Mouse (Mus musculus): ENCODE results near the gene Grpr. TPM values are rescaled to one million over a fixed set of nuclear protein-coding genes. Genes with fewer than 3 reads are reported as not detected.
A peak's percentile ranks its signal among the peaks of the same experiment; 100 is the strongest.

Gene Grpr
- 0.47 and 0.62 TPM in 2 replicates for polyA plus RNA-seq (2015; fragmentation: Nextera tagmentation; extraction: Ambion mirVana)

DNA sequence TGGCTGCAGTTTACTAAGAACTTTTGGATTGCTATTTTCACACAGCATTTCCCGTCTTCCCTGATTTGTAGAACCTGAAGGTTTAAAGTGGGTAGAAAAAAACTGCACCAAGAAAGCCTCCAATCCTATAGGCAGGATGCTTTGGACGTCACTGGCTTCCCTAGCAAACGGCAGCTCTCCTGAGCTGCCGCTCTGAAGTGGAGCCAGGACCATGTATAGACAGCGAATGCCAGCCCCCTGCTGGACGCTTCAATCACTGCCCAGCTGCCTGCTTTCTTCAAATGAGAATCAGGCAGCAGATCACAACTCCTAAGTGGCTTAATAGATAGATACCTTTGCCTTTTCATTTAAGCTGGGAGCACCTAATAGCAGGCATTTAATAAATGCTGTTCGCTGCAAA lies at the start of gene Grpr:
Gene Grpr, minus strand, starts transcription at position 12 of the 400 bp plus-strand sequence.
- WGBS, result 19% methylated on average over 7 of the region's 7 CpGs

DNA sequence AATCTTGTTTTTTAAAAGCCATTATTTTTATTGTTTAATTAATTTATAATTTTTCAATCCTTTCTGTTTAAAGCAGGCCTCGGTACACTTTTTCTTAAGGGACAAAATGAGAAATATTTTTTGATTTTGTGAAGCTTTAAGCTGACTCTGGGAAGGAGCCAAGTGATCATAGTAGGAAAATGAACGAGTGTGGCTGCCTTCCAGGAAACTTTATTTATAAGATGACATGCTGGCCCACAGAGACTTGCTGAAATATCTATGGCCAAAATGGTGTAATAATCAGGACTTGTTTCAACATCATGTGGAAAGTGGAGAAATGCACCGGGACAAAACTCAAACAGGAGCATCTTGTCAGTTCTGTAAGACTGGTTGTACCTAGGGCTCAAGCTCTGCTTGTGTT lies 11.0 kb upstream of the Grpr start:
- H3K27me3 ChIP-seq, result peaks cover 13% of the 10 kb centered on the region
- no peak for ATAC-seq (ENCODE audit: insufficient number of reproducible peaks, insufficient read depth, low FRiP score, low TSS enrichment, low read depth)
- 72% methylated on average over 3 of the region's 3 CpGs for WGBS

More for the DNA sequence above, at the start of gene Grpr:
- 0 out of 2 replicates have a peak, but pooled peaks have one; percentile 62 for ATAC-seq (ENCODE audit: insufficient number of reproducible peaks, insufficient read depth, low FRiP score, low TSS enrichment, low read depth)
- no peak within 1 kb of the TSS for H3K27ac ChIP-seq
- no peaks in the 10 kb centered on the region for H3K9me3 ChIP-seq
- H3K4me2 ChIP-seq, result 0 out of 2 replicates have a peak within 1 kb of the TSS, but pooled peaks have one; percentile 7
- H3K9ac ChIP-seq, result no peak within 1 kb of the TSS
- H3K4me3 ChIP-seq, result no peak within 1 kb of the TSS
- H3K4me1 ChIP-seq, result no peaks in the 10 kb centered on the region
- H3K36me3 ChIP-seq, result no peaks in the 10 kb centered on the region
- H3K27me3 ChIP-seq, result peaks cover 50% of the 10 kb centered on the region

DNA sequence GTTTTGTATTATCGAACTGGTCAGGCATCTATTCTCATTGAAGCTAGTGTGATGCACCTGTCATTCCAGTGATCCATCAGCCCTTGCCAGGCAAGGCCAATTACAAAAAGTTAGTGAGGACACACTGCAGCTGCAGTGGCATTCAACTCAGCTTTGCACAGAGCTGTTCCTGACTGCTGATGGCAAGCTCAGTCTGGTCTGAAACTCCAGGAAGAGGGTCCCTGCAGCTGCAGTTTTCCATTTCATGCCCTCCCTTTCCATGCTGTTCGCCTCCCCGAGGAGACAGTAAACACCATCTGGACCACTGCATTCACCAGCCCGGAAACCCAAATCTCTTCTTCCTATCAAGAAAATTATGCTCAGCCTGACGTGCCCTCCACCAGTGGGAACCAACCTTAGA lies 2.4 kb downstream of the Grpr start:
- WGBS, result 80% methylated on average over 5 of the region's 5 CpGs
- no peak overlapping the region for H3K4me2 ChIP-seq
- no peak for ATAC-seq (ENCODE audit: insufficient number of reproducible peaks, insufficient read depth, low FRiP score, low TSS enrichment, low read depth)

More for the DNA sequence above, 11.0 kb upstream of the Grpr start:
- Histone ChIP-seq H3K4me2 (no peak overlapping the region), H3K9me3 (no peaks in the 10 kb centered on the region), H3K36me3 (no peaks in the 10 kb centered on the region), H3K27ac (no peak overlapping the region), H3K4me1 (no peaks in the 10 kb centered on the region), H3K9ac (no peak overlapping the region), H3K4me3 (no peak overlapping the region)

GRCm38 (mm10) chrX:163532836-163533235 lies 16.6 kb downstream of the Grpr start:
- Histone ChIP-seq H3K4me3 (no peak overlapping the region), H3K9ac (no peak overlapping the region), H3K27ac (no peak overlapping the region), H3K4me1 (no peaks in the 10 kb centered on the region), H3K9me3 (no peaks in the 10 kb centered on the region), H3K27me3 (peaks cover 18% of the 10 kb centered on the region), H3K4me2 (no peak overlapping the region), H3K36me3 (no peaks in the 10 kb centered on the region)
- no peak for ATAC-seq (ENCODE audit: insufficient number of reproducible peaks, insufficient read depth, low FRiP score, low TSS enrichment, low read depth)
- WGBS, result 74% methylated on average over 2 of the region's 2 CpGs

More for the DNA sequence above, 2.4 kb downstream of the Grpr start:
- Histone ChIP-seq H3K36me3 (no peaks in the 10 kb centered on the region), H3K4me1 (no peaks in the 10 kb centered on the region), H3K9ac (no peak overlapping the region), H3K27ac (no peak overlapping the region), H3K4me3 (no peak overlapping the region), H3K9me3 (no peaks in the 10 kb centered on the region), H3K27me3 (peaks cover 53% of the 10 kb centered on the region)

- Histone ChIP-seq H3K27ac (no peak overlapping the region), H3K4me2 (no peak overlapping the region), H3K4me3 (no peak overlapping the region), H3K9me3 (no peaks in the 10 kb centered on the region), H3K36me3 (no peaks in the 10 kb centered on the region), H3K9ac (no peak overlapping the region), H3K27me3 (peaks cover 15% of the 10 kb centered on the region; the same call in 1 of the 2 replicates), H3K4me1 (no peaks in the 10 kb centered on the region)
- ATAC-seq (ENCODE audit: insufficient number of reproducible peaks, insufficient read depth, low FRiP score, low TSS enrichment, low read depth), result no peak
- WGBS, result 78% methylated on average over 4 of the region's 4 CpGs
Measured at GRCm38 (mm10) chrX:163518963-163519541, 30.4 kb downstream of the Grpr start.

DNA sequence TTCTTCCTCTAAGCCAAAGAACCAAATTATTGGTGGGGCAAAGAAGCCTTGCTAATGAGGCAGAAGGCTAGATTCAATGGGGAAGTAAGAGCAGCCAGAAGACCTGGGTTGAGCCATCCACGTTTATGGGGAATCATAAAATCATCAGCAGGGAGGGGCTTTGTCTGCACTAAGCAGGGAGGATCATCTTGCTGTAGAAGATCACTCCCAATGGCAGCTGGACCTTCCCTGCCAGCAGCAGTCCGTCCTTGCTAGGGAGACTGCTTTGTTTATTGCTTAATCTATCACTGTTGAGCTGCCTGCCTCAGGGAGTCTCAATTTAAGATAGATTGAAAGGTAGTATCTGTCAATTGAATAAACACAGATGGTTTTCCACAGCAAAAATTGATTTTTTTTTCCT lies 37.7 kb downstream of the Grpr start:
- Histone ChIP-seq H3K27ac (no peak overlapping the region), H3K4me2 (no peak overlapping the region), H3K27me3 (peaks cover 46% of the 10 kb centered on the region), H3K4me3 (no peak overlapping the region), H3K4me1 (no peaks in the 10 kb centered on the region), H3K9me3 (no peaks in the 10 kb centered on the region), H3K36me3 (no peaks in the 10 kb centered on the region), H3K9ac (no peak overlapping the region)
- WGBS, result 42% methylated on average over 2 of the region's 2 CpGs
- ATAC-seq (ENCODE audit: insufficient number of reproducible peaks, insufficient read depth, low FRiP score, low TSS enrichment, low read depth), result no peak

GRCm38 (mm10) chrX:163502088-163502487 lies 47.4 kb downstream of the Grpr start:
- H3K27me3 ChIP-seq, result peaks cover 6% of the 10 kb centered on the region; the same call in 1 of the 2 replicates
- H3K4me3 ChIP-seq, result no peak overlapping the region
- no peaks in the 10 kb centered on the region for H3K36me3 ChIP-seq
- H3K9me3 ChIP-seq, result no peaks in the 10 kb centered on the region
- no peak overlapping the region for H3K4me2 ChIP-seq
- no peak for ATAC-seq (ENCODE audit: insufficient number of reproducible peaks, insufficient read depth, low FRiP score, low TSS enrichment, low read depth)
- WGBS, result 74% methylated on average over 3 of the region's 3 CpGs
- no peak overlapping the region for H3K9ac ChIP-seq
- H3K4me1 ChIP-seq, result no peaks in the 10 kb centered on the region
- H3K27ac ChIP-seq, result no peak overlapping the region

Other genes with a start within 250 kb of the Grpr start
- 0.22 and 0.35 TPM in 2 replicates for gene Rnf138rt1, start 211.7 kb upstream of the Grpr start, polyA plus RNA-seq (2015; fragmentation: Nextera tagmentation; extraction: Ambion mirVana)